Mouse (Mus musculus): ENCODE results near the gene Dnm3. TPM values are rescaled to one million over a fixed set of nuclear protein-coding genes. Genes with fewer than 3 reads are reported as not detected.

The Dnm3 gene
- total and polyA plus RNA-seq, 3 experiments = not detected

- Histone ChIP-seq H3K27me3 (ENCODE audit: control insufficient read depth in 1 of 2, insufficient read depth in 2 of 2, low read length in 2 of 2) (no peaks in the 10 kb centered on the region; a peak in 3 of 4 replicates), H3K9me3 (replicated peaks; ENCODE audit: insufficient read depth, low read length) (no peaks in the 10 kb centered on the region), H3K9ac (ENCODE audit: control insufficient read depth, low read depth, low read length, poor library complexity, severe bottlenecking) (no peak overlapping the region), H3K4me3 (ENCODE audit: control insufficient read depth in 1 of 2, insufficient read depth in 1 of 2, low read depth in 2 of 2, low read length in 2 of 2) (no peak overlapping the region), H3K79me2 (ENCODE audit: control insufficient read depth, insufficient read depth, low read length, poor library complexity) (no peaks in the 10 kb centered on the region), H3K27ac (ENCODE audit: control insufficient read depth, low read depth, low read length) (no peak overlapping the region), H3K4me1 (ENCODE audit: control insufficient read depth in 1 of 2, insufficient read depth in 2 of 2, low read length in 2 of 2) (no peaks in the 10 kb centered on the region), H3K36me3 (ENCODE audit: control insufficient read depth in 1 of 2, insufficient read depth in 2 of 2, low read length in 2 of 2) (no peaks in the 10 kb centered on the region)
- TF ChIP-seq MXI1 (IDR thresholded peaks at IDR 0.05; ENCODE audit: low read depth, low read length) (no peak), RCOR1 (IDR thresholded peaks at IDR 0.05; ENCODE audit: low read depth, low read length) (no peak), JUND (IDR thresholded peaks at IDR 0.05; ENCODE audit: low read depth, low read length) (no peak), HCFC1 (IDR thresholded peaks at IDR 0.05; ENCODE audit: low read depth, low read length) (no peak), GATA1 (IDR thresholded peaks at IDR 0.05; ENCODE audit: low read depth, low read length) (no peak), ZC3H11A (IDR thresholded peaks at IDR 0.05; ENCODE audit: low read depth, low read length) (no peak), BHLHE40 (IDR thresholded peaks at IDR 0.05; ENCODE audit: borderline replicate concordance, low read depth, low read length) (no peak), USF2 (IDR thresholded peaks at IDR 0.05; ENCODE audit: borderline replicate concordance in 1 of 2, insufficient read depth in 1 of 2, low read depth in 1 of 2, low read length in 2 of 2) (no peak), MYB (IDR thresholded peaks at IDR 0.05; ENCODE audit: low read depth, low read length) (no peak), POLR2AphosphoS2 (IDR thresholded peaks at IDR 0.05; ENCODE audit: low read length) (no peak), GABPA (IDR thresholded peaks at IDR 0.05; ENCODE audit: low read depth, low read length) (no peak), ETS1 (IDR thresholded peaks at IDR 0.05; ENCODE audit: low read depth, low read length) (no peak), MAX (IDR thresholded peaks at IDR 0.05; ENCODE audit: low read length) (no peak), KAT2A (conservative IDR thresholded peaks at IDR 0.05; ENCODE audit: low read depth, low read length) (no peak), MAFK (IDR thresholded peaks at IDR 0.05; ENCODE audit: borderline replicate concordance, low read depth, low read length) (no peak), MEF2A (IDR thresholded peaks at IDR 0.05; ENCODE audit: extremely low read depth, insufficient replicate concordance, low read depth, low read length, poor library complexity, severe bottlenecking) (no peak), CHD1 (IDR thresholded peaks at IDR 0.05; ENCODE audit: low read depth, low read length) (no peak)
- no peak for DNase-seq (ENCODE audit: low read depth, low spot score)
Measured at GRCm38 (mm10) chr1:162003729-162004517, 473.9 kb downstream of the Dnm3 start.

GRCm38 (mm10) chr1:162001328-162001727 lies 476.5 kb downstream of the Dnm3 start:
- H3K4me1 ChIP-seq (ENCODE audit: control insufficient read depth in 1 of 2, insufficient read depth in 2 of 2, low read length in 2 of 2) = no peaks in the 10 kb centered on the region
- no peaks in the 10 kb centered on the region for H3K9me3 ChIP-seq (replicated peaks; ENCODE audit: insufficient read depth, low read length)
- H3K27ac ChIP-seq (ENCODE audit: control insufficient read depth, low read depth, low read length) = no peak overlapping the region
- no peak for TF ChIP-seq NELFE (IDR thresholded peaks at IDR 0.05; ENCODE audit: low read depth, low read length)
- no peak for TF ChIP-seq SIN3A (IDR thresholded peaks at IDR 0.05; ENCODE audit: low read length)
- TF ChIP-seq EP300 (IDR thresholded peaks at IDR 0.05; ENCODE audit: low read depth in 1 of 2, low read length in 2 of 2) = no peak
- TF ChIP-seq MEF2A (IDR thresholded peaks at IDR 0.05; ENCODE audit: extremely low read depth, insufficient replicate concordance, low read depth, low read length, poor library complexity, severe bottlenecking) = no peak
- TF ChIP-seq E2F4 (IDR thresholded peaks at IDR 0.05; ENCODE audit: borderline replicate concordance, low read depth, low read length) = no peak
- TF ChIP-seq ZNF384 (IDR thresholded peaks at IDR 0.05; ENCODE audit: low read depth, low read length) = no peak
- no peak for TF ChIP-seq ELF1 (IDR thresholded peaks at IDR 0.05; ENCODE audit: low read depth, low read length)
- no peak for TF ChIP-seq TAL1 (IDR thresholded peaks at IDR 0.05; ENCODE audit: low read length)
- no peak for TF ChIP-seq RAD21 (IDR thresholded peaks at IDR 0.05; ENCODE audit: low read depth, low read length)
- no peak for TF ChIP-seq MYB (IDR thresholded peaks at IDR 0.05; ENCODE audit: low read depth, low read length)
- TF ChIP-seq MAZ (IDR thresholded peaks at IDR 0.05; ENCODE audit: low read depth, low read length) = no peak
- TF ChIP-seq ZKSCAN1 (IDR thresholded peaks at IDR 0.05; ENCODE audit: low read depth, low read length) = no peak
- no peak for DNase-seq (ENCODE audit: low read depth, low spot score)
- no peaks in the 10 kb centered on the region for H3K36me3 ChIP-seq (ENCODE audit: control insufficient read depth in 1 of 2, insufficient read depth in 2 of 2, low read length in 2 of 2)
- no peak overlapping the region for H3K9ac ChIP-seq (ENCODE audit: control insufficient read depth, low read depth, low read length, poor library complexity, severe bottlenecking)
- H3K4me3 ChIP-seq (ENCODE audit: control insufficient read depth in 1 of 2, insufficient read depth in 1 of 2, low read depth in 2 of 2, low read length in 2 of 2) = no peak overlapping the region
- H3K79me2 ChIP-seq (ENCODE audit: control insufficient read depth, insufficient read depth, low read length, poor library complexity) = no peaks in the 10 kb centered on the region
- no peaks in the 10 kb centered on the region; a peak in 2 of 4 replicates for H3K27me3 ChIP-seq (ENCODE audit: control insufficient read depth in 1 of 2, insufficient read depth in 2 of 2, low read length in 2 of 2)
